Mouse (Mus musculus) lung, postnatal 4 days (tissue): ENCODE data around the gene Stat4.

Experiments
- DNase-seq, 2 experiments: peaks; one replicate each; pipeline ENCODE4 v3.0.0; 2021

Gene Stat4

DNA sequence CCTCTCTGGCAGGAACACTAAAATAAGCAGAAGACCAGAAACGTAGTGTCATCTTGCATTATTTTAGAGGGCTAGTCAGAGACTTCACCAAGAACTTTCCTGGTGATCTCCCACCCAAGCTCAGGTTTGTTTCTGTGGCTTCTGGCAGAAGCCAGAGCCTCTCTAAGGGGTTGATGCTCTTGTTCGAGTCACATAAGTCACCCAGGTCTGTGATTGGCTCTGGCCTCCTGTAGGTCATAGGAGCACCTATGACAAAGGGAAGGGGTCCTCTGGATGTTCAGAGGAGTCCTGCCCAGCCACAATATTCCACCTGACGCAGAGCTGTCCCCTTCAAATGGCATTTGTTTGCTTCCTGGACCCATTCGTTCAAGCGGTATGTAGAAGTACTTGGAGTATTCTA, at the start of gene Stat4:
Gene Stat4, plus strand, starts transcription at position 301 of the 400 bp plus-strand sequence.
- DNase-seq: no peak

DNA sequence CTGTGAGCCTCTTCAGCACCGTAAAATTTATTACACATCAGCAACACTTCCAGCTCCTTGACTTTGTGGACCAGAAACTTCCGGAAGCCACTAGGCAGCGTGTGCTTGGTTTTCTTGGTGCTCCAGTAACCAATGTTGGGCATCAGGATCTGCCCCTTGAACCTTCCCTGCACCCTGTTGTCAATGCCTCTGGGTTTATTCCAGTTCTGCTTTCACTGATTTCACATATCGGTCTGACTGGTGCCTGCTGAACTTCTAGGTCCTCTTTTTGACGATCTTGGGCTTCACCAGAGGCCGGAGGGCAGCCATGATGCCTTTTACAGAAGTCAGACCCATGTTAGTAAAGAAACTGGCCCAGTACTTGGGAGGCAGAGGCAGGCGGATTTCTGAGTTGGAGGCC, 48.6 kb upstream of the Stat4 start:
- no peak for DNase-seq

DNA sequence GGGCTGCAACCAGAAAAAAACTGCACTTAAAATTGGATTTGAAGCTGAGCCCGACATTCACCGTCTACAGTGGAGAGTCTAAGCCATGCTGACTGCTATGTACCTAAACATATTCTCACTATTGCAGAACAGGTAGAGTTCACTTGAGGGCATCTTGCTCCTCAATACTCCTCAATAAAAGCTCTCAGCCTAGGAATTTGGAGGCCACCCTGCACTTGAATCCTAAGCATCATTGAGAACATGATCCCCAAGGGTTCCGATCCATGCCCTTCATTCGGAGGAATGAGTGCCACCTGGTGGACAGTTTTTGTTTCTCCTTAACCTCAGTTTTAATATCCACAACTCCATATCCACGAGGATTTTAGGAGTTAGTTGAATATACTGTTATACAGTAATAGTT, 42.2 kb upstream of the Stat4 start:
- DNase-seq: peak in 1 of 2 experiments; percentile 59

GRCm38 (mm10) chr1:51947116-51947515, 39.8 kb upstream of the Stat4 start:
- no peak for DNase-seq

GRCm38 (mm10) chr1:51964647-51965046, 22.3 kb upstream of the Stat4 start:
- DNase-seq: no peak

GRCm38 (mm10) chr1:51968994-51969393, 18.0 kb upstream of the Stat4 start:
- peak in 1 of 2 experiments; percentile 23 for DNase-seq

DNA sequence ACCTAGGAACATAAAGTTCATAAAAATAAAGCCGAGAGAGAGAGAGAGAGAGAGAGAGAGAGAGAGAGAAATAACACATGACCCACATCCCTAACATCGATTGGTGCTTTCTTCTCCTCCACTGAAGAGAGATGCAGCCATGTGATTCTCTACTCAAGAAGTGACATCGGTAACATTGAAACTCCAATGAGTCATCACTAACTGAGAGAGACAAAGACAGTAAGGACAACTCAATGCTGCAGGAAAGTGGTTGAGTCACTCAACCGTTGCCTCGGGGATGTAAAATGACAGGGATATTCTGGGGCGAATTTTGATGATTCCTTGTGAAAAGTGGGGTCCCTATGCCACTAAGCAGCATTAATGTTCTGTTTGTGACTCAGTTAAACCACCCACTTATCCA, 16.8 kb upstream of the Stat4 start:
- no peak for DNase-seq

DNA sequence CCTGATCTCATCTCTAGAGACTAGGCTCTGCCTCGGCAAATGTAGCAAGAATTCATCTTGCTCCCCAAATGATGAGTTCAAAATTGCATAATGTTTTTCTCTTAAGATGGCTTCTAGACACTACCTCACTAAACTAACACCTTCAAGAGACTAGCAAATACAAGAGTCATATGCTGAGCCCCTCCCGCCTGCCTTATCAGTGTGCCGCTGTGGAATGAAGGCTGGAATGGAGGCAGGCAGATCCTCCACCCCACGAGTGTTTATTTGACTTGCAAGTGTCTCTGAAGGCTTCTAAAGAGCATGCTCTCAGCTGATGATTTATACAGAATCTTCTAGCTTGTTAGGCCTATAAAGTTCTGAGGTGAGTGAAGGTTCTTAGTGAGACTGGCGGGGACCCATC, 11.4 kb upstream of the Stat4 start:
- DNase-seq: peak; percentile 14 to 56

GRCm38 (mm10) chr1:51979048-51979447, 7.9 kb upstream of the Stat4 start:
- no peak for DNase-seq

GRCm38 (mm10) chr1:51991983-51992609, 5.1 kb downstream of the Stat4 start:
- peak in 1 of 2 experiments; percentile 27 for DNase-seq

- peak; percentile 28 to 42 for DNase-seq
These were observed 9.1 kb downstream of the Stat4 start for GRCm38 (mm10) chr1:51996056-51996455.

- DNase-seq: peak; percentile 27 to 42
These were observed 10.1 kb downstream of the Stat4 start for GRCm38 (mm10) chr1:51996751-51997659.

DNA sequence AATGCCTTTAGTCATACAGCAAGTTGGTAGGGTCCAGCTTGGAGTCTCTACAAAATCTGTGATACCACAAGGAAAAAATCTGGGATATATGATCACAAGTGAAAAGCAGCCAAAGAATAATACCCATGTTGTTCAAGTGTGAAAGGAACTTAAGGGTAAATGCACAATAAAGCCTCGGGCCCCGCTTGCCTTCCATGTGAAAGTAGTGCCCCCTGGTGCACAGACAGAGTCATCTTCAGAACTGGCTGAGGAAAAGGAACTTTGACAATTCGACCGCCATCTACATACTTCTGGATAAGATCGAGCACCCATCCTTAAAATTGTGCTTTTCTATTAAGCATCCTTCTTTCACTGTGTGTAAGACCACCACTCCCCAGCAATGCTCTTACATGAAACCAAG, 11.6 kb downstream of the Stat4 start:
- DNase-seq: peak; percentile 58 to 68

- peak; percentile 43 to 83 for DNase-seq
These were observed 17.1 kb downstream of the Stat4 start for GRCm38 (mm10) chr1:52004096-52004495.

DNA sequence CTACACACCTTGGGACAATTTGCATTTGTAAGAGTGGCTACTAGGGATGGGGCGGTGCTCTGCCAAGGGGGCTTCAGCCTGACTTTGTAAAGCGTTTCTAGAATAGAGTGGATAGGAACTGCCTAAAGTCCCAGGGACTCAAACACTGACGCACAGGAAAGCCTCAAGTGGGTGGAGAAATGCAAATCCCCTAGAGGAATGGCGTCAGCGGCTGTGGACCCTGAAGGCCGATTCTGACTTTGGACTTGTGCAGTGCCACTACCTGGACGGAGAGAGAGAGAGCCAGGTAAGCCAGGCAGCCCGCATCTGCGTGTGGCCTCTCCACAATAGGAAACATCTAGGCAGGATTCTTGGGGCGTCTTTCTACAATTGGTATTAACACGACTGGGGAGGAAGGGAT, 21.5 kb downstream of the Stat4 start:
- peak; percentile 28 to 34 for DNase-seq

- DNase-seq: no peak
These were observed 22.0 kb downstream of the Stat4 start for GRCm38 (mm10) chr1:52008947-52009346.

- no peak for DNase-seq
These were observed 23.8 kb downstream of the Stat4 start for GRCm38 (mm10) chr1:52010741-52011140.

DNA sequence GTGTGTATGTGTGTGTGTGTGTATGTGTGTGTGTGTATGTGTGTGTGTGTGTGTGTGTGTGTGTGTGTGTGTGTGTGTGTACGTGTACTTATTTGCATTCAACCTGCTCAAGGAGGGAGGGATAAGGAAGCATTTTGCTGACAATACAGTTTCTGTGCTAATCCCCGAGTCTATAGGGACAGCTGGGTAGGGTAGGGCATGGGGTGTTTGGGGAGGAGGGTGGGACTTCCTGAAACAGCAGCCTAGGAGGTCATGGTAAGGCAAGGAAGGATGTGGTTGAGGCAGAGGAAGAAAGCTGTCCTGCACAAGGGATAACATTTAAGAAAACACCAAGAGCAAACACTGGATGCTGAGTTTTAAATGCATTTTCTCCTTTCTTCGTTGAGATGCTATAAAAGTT, 24.3 kb downstream of the Stat4 start:
- DNase-seq: no peak

DNA sequence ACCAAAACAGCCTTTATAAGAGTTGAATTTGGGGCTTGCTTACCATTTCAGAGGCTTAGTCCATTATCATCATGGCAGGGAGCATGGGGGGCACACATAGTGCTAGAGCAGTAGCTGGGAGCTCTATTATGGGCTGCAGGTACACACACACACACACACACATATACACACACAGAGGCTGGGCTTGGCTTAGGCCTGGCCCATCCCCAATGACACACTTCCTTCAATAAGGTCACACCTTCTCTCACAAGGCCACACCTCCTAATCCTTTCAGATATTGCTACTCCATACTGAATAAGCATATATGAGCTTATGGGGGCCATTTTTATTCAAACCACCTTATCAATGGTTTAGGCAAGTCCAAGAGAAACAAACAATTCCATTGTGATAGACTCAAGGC, 25.3 kb downstream of the Stat4 start:
- DNase-seq: no peak

GRCm38 (mm10) chr1:52012757-52013156, 25.8 kb downstream of the Stat4 start:
- no peak for DNase-seq

GRCm38 (mm10) chr1:52019621-52020020, 32.7 kb downstream of the Stat4 start:
- no peak for DNase-seq

- DNase-seq: no peak
These were observed 35.2 kb downstream of the Stat4 start for GRCm38 (mm10) chr1:52021936-52022725.

DNA sequence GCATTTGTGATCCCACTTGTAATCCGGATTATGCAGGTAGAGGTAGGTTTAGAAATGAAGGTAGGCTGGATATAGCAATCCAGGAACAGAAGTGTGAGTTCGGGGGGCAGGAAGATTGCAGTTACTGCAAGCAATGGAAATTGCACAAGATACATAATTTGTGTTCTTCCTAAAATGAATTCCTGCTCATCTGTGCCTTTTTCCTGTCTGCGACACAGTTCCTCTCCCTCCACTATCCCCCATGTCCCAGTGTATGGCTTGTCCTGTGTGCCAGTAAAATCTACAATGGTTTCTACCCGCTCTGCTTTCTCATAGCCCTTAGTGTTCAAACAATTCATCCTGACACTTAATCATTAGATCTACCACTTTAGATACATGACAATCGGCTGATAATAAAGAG, 41.7 kb downstream of the Stat4 start:
- no peak for DNase-seq
